In the genomic region with DNA sequence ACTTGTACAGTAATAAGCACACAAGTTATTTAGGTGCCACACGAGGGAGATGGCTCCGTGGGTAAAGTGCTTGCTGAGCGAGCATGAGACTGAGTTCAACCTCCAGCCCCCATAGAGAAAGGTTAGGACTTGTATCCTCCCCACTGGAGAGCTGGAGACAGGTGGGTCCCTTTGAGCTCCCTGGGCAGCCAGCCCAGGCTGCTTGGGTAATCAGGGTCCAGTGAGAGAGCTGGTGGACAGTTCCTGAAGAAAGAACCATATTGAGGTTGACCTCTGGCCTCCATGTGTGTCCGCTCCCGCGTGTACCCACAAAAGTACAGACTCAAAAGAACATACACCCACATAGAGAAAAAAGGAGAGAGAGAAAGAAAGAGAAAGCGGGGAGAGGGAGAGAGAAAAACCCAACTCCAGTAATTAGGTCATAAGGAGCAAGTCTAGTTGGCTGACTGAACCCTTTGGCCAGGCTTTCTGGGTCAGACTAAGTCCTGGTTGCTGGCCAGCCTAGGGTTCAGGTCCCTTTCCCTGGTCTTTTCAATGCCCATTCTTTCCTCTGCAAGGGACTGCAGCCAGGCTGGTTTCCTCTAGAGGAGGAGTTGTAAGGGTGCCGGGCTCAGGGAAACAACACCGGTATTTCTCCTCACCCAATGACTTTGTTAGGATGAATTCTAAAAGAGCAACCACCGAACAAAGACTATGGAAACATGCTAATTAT, we compare ENCODE assay signal across 16 mouse cellular contexts. TPM values are rescaled to one million over a fixed set of nuclear protein-coding genes. Genes with fewer than 3 reads are reported as not detected.
DNase-seq lines count a peak whose midpoint lies in the region; ATAC-seq and TF ChIP-seq lines count a peak whose summit lies in the region.
"Had no signal": no experiment of that assay in that cellular context is flagged by ENCODE, and none has a peak within 500 bp of the region (broad histone marks: within the 10 kb centered on the region; RNA-seq: fewer than 3 reads in every experiment).

No protein-coding gene starts in this region.

- H3K4me1 ChIP-seq in kidney, embryonic 16.5 days (ENCODE audit: insufficient read depth, low read length) = peaks cover 17% of the 10 kb centered on the region
- H3K4me1 ChIP-seq in lung, postnatal 0 days (ENCODE audit: insufficient read depth, low read depth, low read length) = peaks cover 9% of the 10 kb centered on the region

- no peak for TF ChIP-seq EP300 in lung, postnatal 0 days (IDR thresholded peaks at IDR 0.05)

- H3K9ac ChIP-seq in kidney, embryonic 16.5 days (replicated peaks; ENCODE audit: low read length) = no peak overlapping the region
- no peak overlapping the region for H3K9ac ChIP-seq in lung, postnatal 0 days (replicated peaks; ENCODE audit: low read depth)
- H3K9ac ChIP-seq: embryonic facial prominence, embryonic 15.5 days; hindbrain, embryonic 12.5 days; limb, embryonic 15.5 days; midbrain, embryonic 13.5 days; neural tube, embryonic 12.5 days had no signal

- no peak overlapping the region for H3K4me2 ChIP-seq in kidney, embryonic 16.5 days (replicated peaks; ENCODE audit: low read depth, low read length)
- H3K4me2 ChIP-seq in lung, postnatal 0 days (replicated peaks; ENCODE audit: low read depth, low read length) = no peak overlapping the region
- H3K4me2 ChIP-seq: embryonic facial prominence, embryonic 15.5 days; hindbrain, embryonic 12.5 days; limb, embryonic 15.5 days; midbrain, embryonic 13.5 days; neural tube, embryonic 12.5 days had no signal

- H3K9me3 ChIP-seq in kidney, embryonic 16.5 days (ENCODE audit: low read length) = no peaks in the 10 kb centered on the region
- no peaks in the 10 kb centered on the region for H3K9me3 ChIP-seq in lung, postnatal 0 days (ENCODE audit: low read length)
- H3K9me3 ChIP-seq: embryonic facial prominence, embryonic 15.5 days; hindbrain, embryonic 12.5 days; limb, embryonic 15.5 days; midbrain, embryonic 13.5 days; neural tube, embryonic 12.5 days had no signal

- ATAC-seq in kidney, embryonic 16.5 days (ENCODE audit: low FRiP score, low TSS enrichment) = no peak
- ATAC-seq in lung, postnatal 0 days = no peak
- ATAC-seq in monocyte, adult 5-6 weeks (replicated peaks; ENCODE audit: insufficient number of reproducible peaks, low FRiP score, low TSS enrichment, poor library complexity, severe bottlenecking) = no peak
- ATAC-seq: forebrain, embryonic 14.5 days; midbrain, embryonic 13.5 days had no signal

- no peak for TF ChIP-seq CTCF in lung, postnatal 0 days (IDR thresholded peaks at IDR 0.05)

- no peak overlapping the region for H3K27ac ChIP-seq in kidney, embryonic 16.5 days (ENCODE audit: low read length)
- H3K27ac ChIP-seq in lung, postnatal 0 days (ENCODE audit: low read length) = no peak overlapping the region
- H3K27ac ChIP-seq: embryonic facial prominence, embryonic 15.5 days; hindbrain, embryonic 12.5 days; limb, embryonic 15.5 days; midbrain, embryonic 13.5 days; neural tube, embryonic 12.5 days had no signal

- no peaks in the 10 kb centered on the region for H3K27me3 ChIP-seq in kidney, embryonic 16.5 days (ENCODE audit: insufficient read depth, low read length)
- H3K27me3 ChIP-seq in lung, postnatal 0 days (replicated peaks; ENCODE audit: insufficient read depth, low read length) = no peaks in the 10 kb centered on the region
- H3K27me3 ChIP-seq: embryonic facial prominence, embryonic 15.5 days; hindbrain, embryonic 12.5 days; limb, embryonic 15.5 days; midbrain, embryonic 13.5 days; neural tube, embryonic 12.5 days had no signal

- DNase-seq in adrenal gland, postnatal 14 days = peak; percentile 70
- DNase-seq in adrenal gland, postnatal 4 days (ENCODE audit: low spot score in 2 of 2) = no peak
- DNase-seq in kidney, adult 11 months = peak; percentile 50
- peak; percentile 20 for DNase-seq in lung, postnatal 14 days
- DNase-seq in lung, postnatal 0 days (ENCODE audit: low spot score) = no peak
- DNase-seq in kidney, postnatal 14 days = peak; percentile 53
- DNase-seq: cerebellum, adult 11-12 months; thymus, postnatal 36 days had no signal

- 85% methylated on average over 10 of the region's 10 CpGs for WGBS in kidney, embryonic 16.5 days
- 80% methylated on average over 10 of the region's 10 CpGs for WGBS in lung, postnatal 0 days

- no peak overlapping the region for H3K4me3 ChIP-seq in kidney, embryonic 16.5 days (ENCODE audit: low read length)
- no peak overlapping the region for H3K4me3 ChIP-seq in lung, postnatal 0 days (ENCODE audit: low read depth, low read length)
- H3K4me3 ChIP-seq: embryonic facial prominence, embryonic 15.5 days; hindbrain, embryonic 12.5 days; limb, embryonic 15.5 days; midbrain, embryonic 13.5 days; neural tube, embryonic 12.5 days had no signal

- no peaks in the 10 kb centered on the region for H3K36me3 ChIP-seq in kidney, embryonic 16.5 days (ENCODE audit: insufficient read depth, low read length)
- no peaks in the 10 kb centered on the region for H3K36me3 ChIP-seq in lung, postnatal 0 days (ENCODE audit: insufficient read depth, low read length)
- H3K36me3 ChIP-seq: embryonic facial prominence, embryonic 15.5 days; hindbrain, embryonic 12.5 days; limb, embryonic 15.5 days; midbrain, embryonic 13.5 days; neural tube, embryonic 12.5 days had no signal

RNA-seq across cellular contexts. Expression of a gene that starts 13.9 kb away (rescaled TPM):
- 48.4 and 54.3 TPM in 2 replicates for total RNA-seq in adrenal gland, postnatal 14 days (2021)
- 10 to 100 TPM; 41.5 to 46.1 TPM for total RNA-seq in adrenal gland, postnatal 4 days (2021)
- 18.5 and 21.2 TPM in 2 replicates for polyA plus RNA-seq in kidney, embryonic 16.5 days (2015; fragmentation: Nextera tagmentation; extraction: Ambion mirVana)
- polyA plus RNA-seq in lung, postnatal 0 days (2015; fragmentation: Nextera tagmentation; extraction: Ambion mirVana) = 24.8 and 29.6 TPM in 2 replicates
- 160 to 207 TPM (median 169 TPM) in 3 replicates for total RNA-seq in monocyte, adult 5-6 weeks (2017)

Comparison
In these comparisons a context has a peak if more than half of its experiments do, and no peak if none do; other contexts are left out.
1. DNase-seq: peak in adrenal gland, postnatal 14 days (single experiment), kidney, adult 11 months (single experiment), lung, postnatal 14 days (single experiment) and kidney, postnatal 14 days (single experiment); none in adrenal gland, postnatal 4 days (0 of 2) and lung, postnatal 0 days (single experiment).